Mouse (Mus musculus) inflammation-experienced regulatory T-cells (primary cell): Measurements from ENCODE around the gene Kif6. TPM values are rescaled to one million over a fixed set of nuclear protein-coding genes. Genes with fewer than 3 reads are reported as not detected.

Source experiments
- polyA plus RNA-seq, 2 experiments: library from polyadenylated mRNA; unstranded; fragments of 100-300 nt; shearing (Covaris generic); gene quantifications; one replicate each; pipeline ENCODE4 v1.2.1; 2017

Gene Kif6
- under 1 TPM; 0.25 to 0.44 TPM for polyA plus RNA-seq

GRCm38 (mm10) chr17:49614577-49615235, at the start of gene Kif6:
TSS of gene Kif6 (plus strand) at chr17:49615136.

Other genes with a start within 250 kb of the Kif6 start
- 10 to 100 TPM; 21.8 to 27.0 TPM for gene Mocs1, start 186.8 kb upstream of the Kif6 start, polyA plus RNA-seq
- gene Daam2, start 50.8 kb upstream of the Kif6 start, polyA plus RNA-seq, result 1 to 10 TPM in 1 of 2 experiments, under 1 TPM in 1; 0.02 to 1.2 TPM